Mouse (Mus musculus) olfactory bulb, adult 2 months (tissue): ENCODE measurements around the gene Fyb2. TPM values are rescaled to one million over a fixed set of nuclear protein-coding genes. Genes with fewer than 3 reads are reported as not detected.

Experiments
- H3K27ac ChIP-seq: fragments of 200-500 bp; 2 replicates; pipeline ENCODE4 v1.5.1; 2012; ENCODE audit warnings: low read depth, low read length; ENCODE audit not compliant: insufficient read depth
- H3K4me1 ChIP-seq: fragments of 200-500 bp; 2 replicates; pipeline ENCODE4 v1.6.1; 2012; ENCODE audit warnings: low read length; ENCODE audit not compliant: control insufficient read depth, insufficient read depth
- H3K4me3 ChIP-seq: fragments of 200-500 bp; 2 replicates; pipeline ENCODE4 v1.5.1; 2012; ENCODE audit warnings: mild to moderate bottlenecking, low read depth, low read length, moderate library complexity; ENCODE audit not compliant: insufficient read depth
- CTCF ChIP-seq: fragments of 200-500 bp; IDR thresholded peaks from 2 replicates; pipeline ENCODE4 v1.5.1; 2012; ENCODE audit warnings: low read depth, mild to moderate bottlenecking, low read length, moderate library complexity; ENCODE audit not compliant: insufficient read depth
- POLR2A ChIP-seq: fragments of 200-500 bp; IDR thresholded peaks from 2 replicates; pipeline ENCODE4 v1.6.1; 2012; ENCODE audit warnings: mild to moderate bottlenecking, low read depth, low read length, moderate library complexity; ENCODE audit not compliant: insufficient read depth
- WGBS: fragments of 180-500 bp; shearing (Covaris S2); methylation state at CpG from one replicate; pipeline ENCODE4 v1.1.7; 2018; 5-methylcytosine and 5-hydroxymethylcytosine counted together
- polyA plus RNA-seq: library from polyadenylated mRNA; stranded (reverse); fragments of >200 nt; gene quantifications from 2 replicates; pipeline ENCODE4 v1.2.4, GENCODE M21; 2012; ENCODE audit warnings: low replicate concordance; ENCODE audit not compliant: missing spikeins, insufficient read depth, insufficient read length

The Fyb2 gene
- polyA plus RNA-seq, result not detected in 2 replicates

- H3K4me1 ChIP-seq, result no peaks in the 10 kb centered on the region
- no peak within 1 kb of the TSS for H3K27ac ChIP-seq
- WGBS, result 39% methylated on average over 23 of the region's 23 CpGs
- no peak within 1 kb of the TSS for H3K4me3 ChIP-seq
- TF ChIP-seq CTCF (no peak), POLR2A (no peak)
Measured at GRCm38 (mm10) chr4:104913291-104914129, at the start of gene Fyb2. Fyb2 (plus strand) TSS chr4:104913456.

- TF ChIP-seq CTCF (no peak), POLR2A (no peak)
- 96% methylated on average over 1 of the region's 1 CpGs for WGBS
- Histone ChIP-seq H3K4me1 (no peaks in the 10 kb centered on the region), H3K27ac (no peak overlapping the region), H3K4me3 (no peak overlapping the region)
Measured at GRCm38 (mm10) chr4:104864397-104864796, 48.9 kb upstream of the Fyb2 start.

DNA sequence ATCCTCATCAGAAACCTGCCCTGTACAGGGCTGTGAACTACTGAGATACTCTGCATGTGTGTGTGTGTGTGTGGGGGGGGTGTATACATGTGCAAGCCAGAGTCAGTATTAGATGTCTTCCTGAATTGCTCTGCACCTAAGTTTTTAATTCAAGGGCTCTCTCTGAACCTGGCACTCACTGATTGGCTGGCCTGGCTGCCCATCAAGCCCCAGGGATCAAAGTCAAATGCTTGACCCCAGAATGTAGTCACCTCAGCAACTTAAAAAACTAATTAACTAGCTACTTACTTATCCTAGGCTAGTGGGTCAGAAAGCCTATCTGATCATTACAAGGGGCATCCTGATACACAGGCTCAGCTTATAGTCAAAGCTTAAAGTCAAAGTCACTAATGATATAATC, 43.7 kb upstream of the Fyb2 start:
- H3K4me3 ChIP-seq, result no peak overlapping the region
- TF ChIP-seq CTCF, result no peak
- TF ChIP-seq POLR2A, result no peak
- H3K27ac ChIP-seq, result no peak overlapping the region
- H3K4me1 ChIP-seq, result no peaks in the 10 kb centered on the region

- WGBS, result 91% methylated on average over 5 of the region's 5 CpGs
- H3K4me3 ChIP-seq, result no peak overlapping the region
- TF ChIP-seq POLR2A, result no peak
- no peak for TF ChIP-seq CTCF
- H3K4me1 ChIP-seq, result no peaks in the 10 kb centered on the region
- no peak overlapping the region for H3K27ac ChIP-seq
Measured at GRCm38 (mm10) chr4:104870196-104870595, 43.1 kb upstream of the Fyb2 start.

- Histone ChIP-seq H3K4me3 (no peak overlapping the region), H3K4me1 (no peaks in the 10 kb centered on the region), H3K27ac (no peak overlapping the region)
- no peak for TF ChIP-seq CTCF
- no peak for TF ChIP-seq POLR2A
- 67% methylated on average over 4 of the region's 4 CpGs for WGBS
Measured at GRCm38 (mm10) chr4:104875832-104876231, 37.4 kb upstream of the Fyb2 start.

- H3K4me1 ChIP-seq, result no peaks in the 10 kb centered on the region
- no peak within 1 kb of the TSS for H3K4me3 ChIP-seq
- no peak within 1 kb of the TSS for H3K27ac ChIP-seq
- no peak for TF ChIP-seq CTCF
- no peak for TF ChIP-seq POLR2A
- WGBS, result 93% methylated on average over 3 of the region's 3 CpGs
Measured at GRCm38 (mm10) chr4:104876323-104876722, 36.9 kb upstream of the Fyb2 start, which contains the start of gene C8a. C8a (minus strand) TSS chr4:104876398.

DNA sequence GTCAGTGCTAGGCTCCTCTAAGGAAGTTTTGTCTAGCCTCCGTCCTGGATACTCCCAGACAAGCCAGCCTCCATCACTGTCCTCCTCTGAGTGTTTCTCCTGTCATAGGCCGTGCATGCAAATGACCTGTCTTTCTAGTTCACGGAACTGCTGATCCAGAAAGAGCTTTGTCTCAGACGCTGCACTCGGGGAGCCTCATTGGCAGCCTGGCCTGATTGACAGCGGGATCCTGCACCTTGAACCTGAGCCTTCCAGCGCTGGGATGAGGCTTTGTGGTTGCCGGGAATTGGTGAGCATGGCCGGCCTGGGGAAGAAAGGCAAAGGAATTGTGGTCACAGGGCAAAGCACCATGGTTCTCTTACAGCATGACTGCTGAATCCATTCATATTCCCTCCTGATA, 25.8 kb upstream of the Fyb2 start:
- WGBS, result 86% methylated on average over 9 of the region's 9 CpGs
- Histone ChIP-seq H3K4me3 (no peak overlapping the region), H3K4me1 (peaks cover 6% of the 10 kb centered on the region), H3K27ac (no peak overlapping the region)
- TF ChIP-seq CTCF (no peak), POLR2A (no peak)

- no peak for TF ChIP-seq CTCF
- no peak for TF ChIP-seq POLR2A
- peaks cover 9% of the 10 kb centered on the region for H3K4me1 ChIP-seq
- 90% methylated on average over 9 of the region's 9 CpGs for WGBS
- H3K4me3 ChIP-seq, result no peak overlapping the region
- H3K27ac ChIP-seq, result no peak overlapping the region
Measured at GRCm38 (mm10) chr4:104888499-104889262, 24.6 kb upstream of the Fyb2 start.

DNA sequence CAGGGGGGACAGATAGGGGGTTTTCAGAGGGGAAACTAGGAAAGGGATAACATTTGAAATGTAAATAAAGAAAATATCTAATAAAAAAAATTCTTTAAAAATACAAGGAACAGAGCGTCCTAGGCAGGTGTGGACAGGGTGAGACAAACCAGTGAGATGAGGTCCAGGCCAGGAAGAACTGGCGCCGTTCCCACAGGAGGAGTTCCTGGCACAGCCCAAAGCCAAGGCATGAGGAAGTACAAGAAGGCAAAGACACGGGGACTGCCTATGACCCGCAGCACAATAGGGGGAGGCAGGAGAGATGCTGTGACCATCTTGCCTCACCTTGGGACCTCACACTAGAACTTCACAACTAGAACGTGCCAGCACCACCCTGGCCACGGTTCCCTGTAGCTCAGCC, 21.5 kb upstream of the Fyb2 start:
- 92% methylated on average over 7 of the region's 7 CpGs for WGBS
- TF ChIP-seq POLR2A, result no peak
- no peak for TF ChIP-seq CTCF
- Histone ChIP-seq H3K27ac (no peak overlapping the region), H3K4me1 (peaks cover 7% of the 10 kb centered on the region), H3K4me3 (no peak overlapping the region)

GRCm38 (mm10) chr4:104893588-104893987, 19.7 kb upstream of the Fyb2 start:
- WGBS, result 56% methylated on average over 5 of the region's 5 CpGs
- Histone ChIP-seq H3K4me1 (peaks cover 7% of the 10 kb centered on the region), H3K27ac (0 out of 2 replicates have a peak overlapping the region, but pooled peaks have one; percentile 5), H3K4me3 (no peak overlapping the region)
- TF ChIP-seq POLR2A, result no peak
- no peak for TF ChIP-seq CTCF
